Mouse (Mus musculus) G1E (cell line): ENCODE measurements at regions not wholly inside any gene's neighbourhood (a gene's known extent, or its start where the extent isn't known, plus 50 kb on each side); places are given as distances from the start of the nearest gene placed in this dataset.

ENCODE experiments used
- ATAC-seq: 2 replicates; pipeline ENCODE4 v1.8.0; 2016; ENCODE audit warnings: mild to moderate bottlenecking; ENCODE audit not compliant: insufficient number of reproducible peaks, poor library complexity, low FRiP score, severe bottlenecking; ENCODE audit errors: extremely low read depth
- DNase-seq: peaks from one replicate; pipeline ENCODE4 v3.0.0; 2012; ENCODE audit warnings: low spot score
- H3K27me3 ChIP-seq: 2 replicates; pipeline ENCODE4 v1.6.1; 2012; ENCODE audit warnings: mild to moderate bottlenecking, low read length, inconsistent platforms; ENCODE audit not compliant: insufficient read depth
- H3K36me3 ChIP-seq: replicated peaks from 2 replicates; pipeline ENCODE3; 2012; ENCODE audit warnings: mild to moderate bottlenecking, inconsistent platforms
- H3K4me1 ChIP-seq: 2 replicates; pipeline ENCODE4 v1.6.1; 2012; ENCODE audit warnings: low read depth, low read length, inconsistent platforms, mixed read lengths; ENCODE audit not compliant: insufficient read depth
- H3K4me3 ChIP-seq: 2 replicates; pipeline ENCODE4 v1.5.1; 2012; ENCODE audit warnings: low read depth, mild to moderate bottlenecking, inconsistent platforms, low read length, moderate library complexity, mixed read lengths
- H3K9me3 ChIP-seq: replicated peaks from 2 replicates; pipeline ENCODE4 v1.6.1; 2012; ENCODE audit warnings: inconsistent platforms
- CTCF ChIP-seq: IDR thresholded peaks from 2 replicates; pipeline ENCODE4 v1.5.1; 2012; ENCODE audit warnings: low read depth, low read length, inconsistent platforms, mixed read lengths
- GATA1 ChIP-seq: IDR thresholded peaks from 2 replicates; pipeline ENCODE4 v1.6.1; 2012; ENCODE audit warnings: borderline replicate concordance, low read length, inconsistent platforms, mixed read lengths
- GATA2 ChIP-seq: IDR thresholded peaks from 2 replicates; pipeline ENCODE4 v1.6.1; 2012; ENCODE audit warnings: low read depth, low read length, inconsistent platforms, borderline replicate concordance
- POLR2AphosphoS5 ChIP-seq: IDR thresholded peaks from 2 replicates; pipeline ENCODE4 v1.6.1; 2012; ENCODE audit warnings: low read depth, low read length, inconsistent platforms; ENCODE audit not compliant: insufficient replicate concordance
- TAL1 ChIP-seq: conservative IDR thresholded peaks from 2 replicates; pipeline ENCODE4 v1.6.1; 2012; ENCODE audit warnings: low read depth, low read length, inconsistent platforms, mixed read lengths

- H3K9me3 ChIP-seq = peaks cover 6% of the 10 kb centered on the region
- no peak overlapping the region for H3K4me3 ChIP-seq
- H3K36me3 ChIP-seq = no peaks in the 10 kb centered on the region
- DNase-seq = no peak
- no peak for ATAC-seq
- TF ChIP-seq TAL1 = no peak
- no peak for TF ChIP-seq GATA2
- TF ChIP-seq GATA1 = no peak
- no peak for TF ChIP-seq POLR2AphosphoS5
- TF ChIP-seq CTCF = no peak
- no peaks in the 10 kb centered on the region for H3K4me1 ChIP-seq
- H3K27me3 ChIP-seq = no peaks in the 10 kb centered on the region
Measured at GRCm38 (mm10) chr3:148202148-148202547, 788.2 kb downstream of the Adgrl2 start.

GRCm38 (mm10) chr3:148186704-148187103 lies 803.7 kb downstream of the Adgrl2 start:
- Histone ChIP-seq H3K4me1 (no peaks in the 10 kb centered on the region), H3K36me3 (no peaks in the 10 kb centered on the region), H3K9me3 (peaks cover 12% of the 10 kb centered on the region), H3K27me3 (no peaks in the 10 kb centered on the region), H3K4me3 (no peak overlapping the region)
- DNase-seq = no peak
- ATAC-seq = no peak
- TF ChIP-seq CTCF (no peak), POLR2AphosphoS5 (no peak), TAL1 (no peak), GATA1 (no peak), GATA2 (no peak)

DNA sequence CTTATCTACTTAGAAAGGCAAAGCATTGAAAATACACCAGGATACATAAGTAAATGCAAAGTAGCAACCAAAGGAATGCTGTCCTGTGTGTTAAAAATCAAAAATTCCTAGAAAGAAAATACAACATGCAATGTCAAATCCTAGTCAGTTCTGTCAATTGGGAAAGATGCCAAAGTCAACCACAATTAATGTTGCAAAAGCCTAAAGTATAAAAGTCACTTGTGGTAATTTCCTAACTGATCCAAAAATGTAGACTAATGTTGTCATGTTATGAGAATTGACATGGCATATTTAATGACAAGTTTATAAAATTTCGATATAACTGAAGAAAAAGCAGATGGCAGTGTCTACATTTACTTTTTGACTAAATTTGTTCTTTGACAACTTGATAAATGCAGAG lies 822.8 kb downstream of the Adgrl2 start:
- Histone ChIP-seq H3K9me3 (peaks cover 8% of the 10 kb centered on the region), H3K4me3 (no peak overlapping the region), H3K36me3 (no peaks in the 10 kb centered on the region), H3K27me3 (no peaks in the 10 kb centered on the region), H3K4me1 (no peaks in the 10 kb centered on the region)
- DNase-seq = no peak
- ATAC-seq = no peak
- TF ChIP-seq CTCF = no peak

DNA sequence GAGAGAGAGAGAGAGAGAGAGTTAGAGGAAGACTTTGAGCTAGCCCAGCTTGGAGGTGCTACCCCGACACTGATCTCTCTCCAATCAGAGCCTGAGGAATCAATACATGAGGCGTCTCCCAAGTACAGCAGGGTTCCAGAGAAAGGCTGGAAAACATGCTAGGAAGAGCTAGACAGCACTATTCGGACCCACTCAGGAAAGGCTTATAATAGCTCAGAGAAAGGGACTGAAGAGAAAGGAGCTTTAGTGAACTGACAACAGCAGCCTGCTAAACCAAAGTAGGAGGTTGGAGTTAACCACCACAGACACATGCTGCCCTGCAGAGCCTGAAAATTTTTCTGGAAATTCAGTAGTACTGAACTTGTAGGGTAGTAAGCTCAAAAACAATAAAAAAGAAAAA lies 831.3 kb downstream of the Adgrl2 start:
- Histone ChIP-seq H3K9me3 (peaks cover 5% of the 10 kb centered on the region; the same call in 1 of the 2 replicates), H3K4me1 (no peaks in the 10 kb centered on the region), H3K27me3 (no peaks in the 10 kb centered on the region), H3K4me3 (no peak overlapping the region), H3K36me3 (no peaks in the 10 kb centered on the region)
- DNase-seq = no peak
- TF ChIP-seq GATA2 = no peak
- TF ChIP-seq CTCF = no peak
- TF ChIP-seq POLR2AphosphoS5 = no peak
- no peak for TF ChIP-seq TAL1
- no peak for ATAC-seq

DNA sequence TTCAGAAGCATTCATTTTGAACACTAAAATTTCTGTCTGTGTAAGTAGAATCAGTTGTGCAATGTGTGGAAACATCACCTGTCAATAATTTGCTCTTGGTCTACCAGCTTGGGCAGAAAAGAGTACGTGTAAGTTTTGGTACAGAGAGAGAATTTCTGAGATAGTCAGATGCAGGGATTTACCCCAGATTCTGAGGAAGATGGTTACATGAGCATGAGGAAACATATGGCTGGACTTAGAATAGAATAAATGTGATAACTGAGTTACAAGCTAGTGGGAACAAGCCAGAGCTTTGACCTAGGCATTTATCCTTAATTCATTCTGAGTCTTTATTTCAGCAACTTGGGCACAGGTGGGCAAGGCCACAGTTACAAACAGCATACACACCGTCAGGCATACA lies 831.8 kb downstream of the Adgrl2 start:
- Histone ChIP-seq H3K27me3 (no peaks in the 10 kb centered on the region), H3K9me3 (peaks cover 5% of the 10 kb centered on the region; the same call in 1 of the 2 replicates), H3K4me1 (no peaks in the 10 kb centered on the region), H3K36me3 (no peaks in the 10 kb centered on the region), H3K4me3 (no peak overlapping the region)
- DNase-seq = no peak
- no peak for TF ChIP-seq GATA1
- TF ChIP-seq TAL1 = no peak
- no peak for ATAC-seq

DNA sequence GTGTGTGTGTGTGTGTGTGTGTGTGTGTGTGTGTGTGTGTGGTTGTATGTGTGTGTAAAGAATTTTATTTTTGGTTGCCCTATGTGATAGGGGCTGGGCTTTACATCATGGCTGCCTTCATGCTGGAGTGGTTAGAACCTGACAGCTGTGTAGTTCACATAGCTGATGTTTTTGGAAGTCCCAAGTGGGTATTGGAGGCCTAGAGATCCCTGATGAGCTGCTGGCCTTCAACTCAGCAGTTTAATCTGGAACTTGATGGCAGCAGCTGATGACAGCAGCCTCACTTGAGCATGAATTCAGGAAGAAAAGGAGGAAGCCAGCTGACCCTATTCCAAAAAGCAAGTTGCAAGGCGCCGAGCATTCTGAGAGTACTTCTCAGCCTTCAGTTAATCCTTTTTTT lies 846.6 kb downstream of the Adgrl2 start:
- H3K27me3 ChIP-seq = no peaks in the 10 kb centered on the region
- ATAC-seq (no peak), DNase-seq (no peak)
- TF ChIP-seq GATA1 (no peak), POLR2AphosphoS5 (no peak), TAL1 (no peak), CTCF (no peak), GATA2 (no peak)
- no peaks in the 10 kb centered on the region for H3K4me1 ChIP-seq
- H3K36me3 ChIP-seq = no peaks in the 10 kb centered on the region
- H3K9me3 ChIP-seq = peaks cover 2% of the 10 kb centered on the region; the same call in 1 of the 2 replicates
- H3K4me3 ChIP-seq = no peak overlapping the region

GRCm38 (mm10) chr3:148136791-148137251 lies 853.5 kb downstream of the Adgrl2 start:
- TF ChIP-seq TAL1 (no peak), GATA2 (no peak), POLR2AphosphoS5 (no peak), CTCF (no peak), GATA1 (no peak)
- H3K9me3 ChIP-seq = peaks cover 10% of the 10 kb centered on the region
- H3K36me3 ChIP-seq = no peaks in the 10 kb centered on the region
- H3K4me1 ChIP-seq = no peaks in the 10 kb centered on the region
- H3K4me3 ChIP-seq = no peak overlapping the region
- DNase-seq = no peak
- H3K27me3 ChIP-seq = no peaks in the 10 kb centered on the region
- no peak for ATAC-seq
